Mouse (Mus musculus) limb, embryonic 14.5 days (tissue): ENCODE results near the gene Slc25a11. TPM values are rescaled to one million over a fixed set of nuclear protein-coding genes. Genes with fewer than 3 reads are reported as not detected.

ENCODE experiments used
- ATAC-seq: fragments of 200-750 bp; cut with Nextera tagmentation; 2 replicates; pipeline ENCODE4 v1.8.0; 2017; ENCODE audit warnings: low read depth, moderate number of reproducible peaks, moderate TSS enrichment; ENCODE audit not compliant: low FRiP score
- DNase-seq: peaks from one replicate; pipeline ENCODE4 v3.0.0-alpha.2; 2015; ENCODE audit warnings: low spot score
- H3K27ac ChIP-seq: fragments of 300-500 bp; sonication (generic); replicated peaks from 2 replicates; pipeline ENCODE4 v1.5.1; 2014; ENCODE audit warnings: low read depth, mild to moderate bottlenecking, low read length, moderate library complexity, mixed read lengths
- H3K27me3 ChIP-seq: fragments of 300-500 bp; sonication (generic); 2 replicates; pipeline ENCODE4 v1.6.1; 2014; ENCODE audit warnings: low read length, mixed read lengths; ENCODE audit not compliant: control insufficient read depth, insufficient read depth
- H3K36me3 ChIP-seq: fragments of 300-500 bp; sonication (generic); 2 replicates; pipeline ENCODE4 v1.6.1; 2014; ENCODE audit warnings: mild to moderate bottlenecking, low read length, moderate library complexity, mixed read lengths; ENCODE audit not compliant: control insufficient read depth, insufficient read depth
- H3K4me1 ChIP-seq: fragments of 300-500 bp; sonication (generic); 2 replicates; pipeline ENCODE4 v1.6.1; 2014; ENCODE audit warnings: antibody characterized with exemption, low read length, mixed read lengths; ENCODE audit not compliant: control insufficient read depth, insufficient read depth
- H3K4me2 ChIP-seq: fragments of 300-500 bp; sonication (generic); replicated peaks from 2 replicates; pipeline ENCODE4 v1.6.1; 2014; ENCODE audit warnings: low read depth, mild to moderate bottlenecking, low read length, moderate library complexity; ENCODE audit not compliant: severe bottlenecking
- H3K4me3 ChIP-seq: fragments of 300-500 bp; sonication (generic); replicated peaks from 2 replicates; pipeline ENCODE4 v1.5.1; 2014; ENCODE audit warnings: low read length
- H3K9ac ChIP-seq: fragments of 300-500 bp; sonication (generic); 2 replicates; pipeline ENCODE4 v1.6.1; 2014; ENCODE audit warnings: mild to moderate bottlenecking, low read depth, low read length, moderate library complexity; ENCODE audit not compliant: severe bottlenecking
- H3K9me3 ChIP-seq: fragments of 300-500 bp; sonication (generic); 2 replicates; pipeline ENCODE4 v1.6.1; 2016; ENCODE audit warnings: low read length; ENCODE audit not compliant: control insufficient read depth
- POLR2A ChIP-seq: fragments of 200-500 bp; IDR thresholded peaks from 2 replicates; pipeline ENCODE4 v1.8.0; 2012; ENCODE audit warnings: inconsistent platforms, mild to moderate bottlenecking, moderate library complexity, borderline replicate concordance; ENCODE audit not compliant: insufficient read depth, insufficient read length; ENCODE audit errors: extremely low read depth
- WGBS: fragments of 180-500 bp; shearing (Covaris S2); extraction: QIAGEN DNeasy Blood & Tissue Kit; methylation state at CpG from one replicate; pipeline ENCODE4 v1.1.7; 2014; 5-methylcytosine and 5-hydroxymethylcytosine counted together
- polyA plus RNA-seq, 2 experiments: library from polyadenylated mRNA; depleted of rRNA in 1 of 2; stranded (reverse) in 1 of 2; unstranded in 1 of 2; fragments of >200 nt; fragmentation: Nextera tagmentation in 1 of 2; extraction: Ambion mirVana in 1 of 2; gene quantifications; 2 replicates each; pipeline versions ENCODE4 v1.2.1 to v1.2.3; 2012 to 2014

The Slc25a11 gene
- polyA plus RNA-seq, 2 experiments, result 134 to 163 TPM

GRCm38 (mm10) chr11:70679361-70679760, 32.1 kb upstream of the Slc25a11 start:
- ATAC-seq, result no peak
- no peak for TF ChIP-seq POLR2A
- Histone ChIP-seq H3K36me3 (peaks cover 70% of the 10 kb centered on the region), H3K27ac (no peak overlapping the region), H3K27me3 (no peaks in the 10 kb centered on the region), H3K4me3 (no peak overlapping the region), H3K4me1 (no peaks in the 10 kb centered on the region), H3K9ac (no peak overlapping the region), H3K9me3 (no peaks in the 10 kb centered on the region), H3K4me2 (no peak overlapping the region)
- WGBS, result 91% methylated on average over 8 of the region's 8 CpGs
- DNase-seq, result no peak

DNA sequence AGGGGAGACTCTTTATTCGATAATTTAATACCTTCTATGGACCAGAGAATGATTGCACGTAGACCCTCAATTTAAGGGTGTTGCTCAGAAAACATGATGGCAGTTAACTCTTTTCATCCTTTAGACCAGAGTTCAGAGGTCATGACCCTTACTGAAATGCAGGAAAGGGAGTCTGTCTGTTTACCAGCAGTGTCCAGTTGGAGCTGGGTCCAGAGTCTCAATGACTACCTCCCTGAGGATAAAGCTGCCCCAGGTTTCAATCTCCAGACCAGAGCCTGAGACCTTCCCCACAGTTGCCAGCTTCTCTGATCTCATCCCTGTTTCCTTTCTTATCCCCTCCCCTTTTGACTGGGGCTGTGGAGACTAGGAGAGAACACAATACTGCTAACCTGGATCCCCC, 31.3 kb upstream of the Slc25a11 start:
- WGBS, result 66% methylated on average over 2 of the region's 2 CpGs
- DNase-seq (no peak), ATAC-seq (no peak)
- H3K4me2 ChIP-seq, result no peak overlapping the region
- no peaks in the 10 kb centered on the region for H3K4me1 ChIP-seq
- peaks cover 66% of the 10 kb centered on the region for H3K36me3 ChIP-seq
- no peaks in the 10 kb centered on the region for H3K27me3 ChIP-seq
- H3K9ac ChIP-seq, result no peak overlapping the region
- no peak overlapping the region for H3K4me3 ChIP-seq
- no peak for TF ChIP-seq POLR2A
- no peaks in the 10 kb centered on the region for H3K9me3 ChIP-seq
- H3K27ac ChIP-seq, result no peak overlapping the region

DNA sequence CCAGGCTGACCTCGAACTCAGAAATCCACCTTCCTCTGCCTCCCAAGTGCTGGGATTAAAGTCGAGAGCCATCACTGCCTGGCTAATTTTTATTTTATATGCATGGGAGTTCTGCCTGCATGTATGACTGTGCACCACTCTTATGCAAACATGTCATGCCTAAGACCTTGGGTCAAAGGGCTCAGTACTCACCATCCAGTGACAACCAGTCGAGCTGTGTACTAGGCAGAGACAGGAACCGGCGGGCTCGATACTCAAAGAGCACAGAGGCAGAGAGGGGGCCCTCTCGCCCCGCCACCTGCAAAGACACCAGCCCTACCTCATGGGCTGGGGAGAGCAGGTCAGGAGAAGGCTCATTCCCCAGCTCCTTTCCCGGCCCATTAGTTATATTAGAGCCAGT, 30.8 kb upstream of the Slc25a11 start:
- H3K9me3 ChIP-seq, result no peaks in the 10 kb centered on the region
- H3K27me3 ChIP-seq, result no peaks in the 10 kb centered on the region
- WGBS, result 78% methylated on average over 9 of the region's 9 CpGs
- ATAC-seq, result no peak
- TF ChIP-seq POLR2A, result no peak
- no peak overlapping the region for H3K4me2 ChIP-seq
- H3K9ac ChIP-seq, result no peak overlapping the region
- H3K27ac ChIP-seq, result no peak overlapping the region
- no peak for DNase-seq
- H3K4me1 ChIP-seq, result no peaks in the 10 kb centered on the region
- H3K36me3 ChIP-seq, result peaks cover 63% of the 10 kb centered on the region
- no peak overlapping the region for H3K4me3 ChIP-seq

GRCm38 (mm10) chr11:70674501-70674900, 27.2 kb upstream of the Slc25a11 start:
- no peaks in the 10 kb centered on the region for H3K27me3 ChIP-seq
- 0 out of 2 replicates have a peak, but pooled peaks cover 2% of the 10 kb centered on the region for H3K4me1 ChIP-seq
- peaks cover 56% of the 10 kb centered on the region for H3K36me3 ChIP-seq
- TF ChIP-seq POLR2A, result no peak
- no peak overlapping the region for H3K4me2 ChIP-seq
- no peak for ATAC-seq
- no peak for DNase-seq
- no peaks in the 10 kb centered on the region for H3K9me3 ChIP-seq
- no peak overlapping the region for H3K4me3 ChIP-seq
- no peak overlapping the region for H3K9ac ChIP-seq
- no peak overlapping the region for H3K27ac ChIP-seq
- WGBS, result 68% methylated on average over 10 of the region's 11 CpGs

DNA sequence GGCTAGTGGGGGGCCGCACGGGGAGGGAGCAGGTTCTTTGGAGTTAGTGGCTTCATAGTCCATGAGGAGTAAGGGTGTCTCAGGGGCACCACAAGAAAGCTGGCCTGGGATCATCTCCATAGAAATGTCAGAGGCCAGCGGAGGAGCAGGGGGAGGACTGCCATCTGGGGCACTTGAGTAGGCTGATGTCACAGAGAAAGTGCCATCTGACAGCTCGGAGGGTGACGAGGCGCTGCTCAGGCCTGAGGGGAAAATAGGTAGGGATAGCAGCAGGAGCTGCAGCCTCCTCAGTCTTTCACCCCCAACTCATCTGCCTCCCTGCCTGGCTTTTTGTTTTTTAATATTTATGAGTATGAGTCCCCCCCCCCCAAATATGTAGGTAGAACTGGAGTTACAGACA, 26.7 kb upstream of the Slc25a11 start:
- H3K27ac ChIP-seq, result no peak overlapping the region
- DNase-seq (no peak), ATAC-seq (no peak)
- TF ChIP-seq POLR2A, result no peak
- H3K27me3 ChIP-seq, result no peaks in the 10 kb centered on the region
- no peaks in the 10 kb centered on the region for H3K9me3 ChIP-seq
- H3K4me2 ChIP-seq, result no peak overlapping the region
- 83% methylated on average over 6 of the region's 6 CpGs for WGBS
- H3K4me1 ChIP-seq, result 0 out of 2 replicates have a peak, but pooled peaks cover 2% of the 10 kb centered on the region
- no peak overlapping the region for H3K9ac ChIP-seq
- no peak overlapping the region for H3K4me3 ChIP-seq
- peaks cover 51% of the 10 kb centered on the region for H3K36me3 ChIP-seq
